Mouse (Mus musculus): ENCODE results near the gene 1600002K03Rik.

Gene 1600002K03Rik

DNA sequence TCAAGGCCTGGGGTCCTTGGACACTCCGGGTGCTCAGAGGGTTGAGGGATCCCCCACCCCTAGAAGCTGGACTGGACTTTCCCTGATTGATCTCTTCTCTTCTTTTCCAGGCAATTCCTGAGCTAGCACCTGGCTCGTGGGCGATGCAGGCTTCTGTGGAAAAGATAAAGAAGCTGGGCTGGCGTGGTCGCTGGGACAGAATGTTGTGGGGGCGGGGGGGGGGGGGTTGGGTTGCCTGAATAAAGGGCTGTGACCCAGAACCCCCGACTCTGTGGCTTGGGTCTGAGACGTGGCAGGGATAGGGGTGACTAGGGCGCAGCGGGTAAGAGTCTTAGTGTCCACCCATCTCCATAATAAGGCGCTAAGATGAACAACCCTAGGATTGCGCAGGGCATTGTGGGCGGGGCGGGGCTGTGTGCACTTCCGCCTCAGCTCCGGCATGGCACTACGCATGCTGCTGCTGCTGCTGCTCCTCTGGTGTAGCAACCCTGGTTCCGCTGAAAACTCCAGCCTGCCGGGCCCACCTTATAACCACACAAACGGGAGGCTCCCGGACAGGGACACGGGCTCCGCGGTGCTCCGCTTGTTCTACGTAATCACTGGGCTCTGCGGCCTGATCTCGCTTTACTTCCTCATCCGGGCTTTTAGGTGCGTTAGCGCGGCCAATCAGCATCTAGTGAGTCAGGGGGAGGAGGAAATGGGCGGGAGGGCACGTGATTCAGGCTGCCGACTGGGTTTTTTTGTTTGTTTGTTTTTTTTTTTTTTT lies at the start of gene 1600002K03Rik:
Gene 1600002K03Rik, plus strand, starts transcription at position 418 of the 766 bp plus-strand sequence.
- in situ Hi-C loops (cut with MboI), result no loop called here

DNA sequence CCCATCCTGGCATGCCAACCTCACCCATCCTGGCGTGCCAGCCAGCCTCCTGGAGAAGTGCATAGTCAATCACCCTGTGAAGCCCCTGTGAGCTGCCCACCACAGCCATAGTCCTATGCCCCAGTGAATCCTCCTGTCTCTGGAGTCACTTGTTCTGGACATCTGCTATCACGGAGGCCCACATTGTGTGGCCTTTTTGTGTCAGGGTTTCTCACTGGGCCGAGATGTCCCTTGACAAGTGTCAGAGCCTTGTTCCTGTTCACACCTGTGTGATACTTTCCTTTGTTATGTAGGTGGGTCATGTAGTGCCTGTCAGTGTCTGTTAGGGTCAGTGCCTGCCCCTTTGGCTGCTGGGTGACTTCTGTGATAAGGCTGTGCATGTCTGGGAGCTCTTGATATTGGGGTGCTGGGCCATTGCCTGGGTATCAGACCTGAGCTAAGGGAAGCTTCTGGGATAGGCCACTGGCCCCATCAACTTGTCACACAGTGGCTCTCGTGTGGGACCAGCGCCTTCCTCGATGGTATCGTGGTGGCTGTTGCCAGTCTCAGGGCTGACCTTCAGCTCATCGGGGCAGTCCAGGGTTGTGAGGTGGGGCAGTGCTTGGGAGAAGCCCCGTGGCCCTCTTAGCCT lies 48.7 kb upstream of the 1600002K03Rik start:
- in situ Hi-C loops (cut with MboI), result no loop called here

DNA sequence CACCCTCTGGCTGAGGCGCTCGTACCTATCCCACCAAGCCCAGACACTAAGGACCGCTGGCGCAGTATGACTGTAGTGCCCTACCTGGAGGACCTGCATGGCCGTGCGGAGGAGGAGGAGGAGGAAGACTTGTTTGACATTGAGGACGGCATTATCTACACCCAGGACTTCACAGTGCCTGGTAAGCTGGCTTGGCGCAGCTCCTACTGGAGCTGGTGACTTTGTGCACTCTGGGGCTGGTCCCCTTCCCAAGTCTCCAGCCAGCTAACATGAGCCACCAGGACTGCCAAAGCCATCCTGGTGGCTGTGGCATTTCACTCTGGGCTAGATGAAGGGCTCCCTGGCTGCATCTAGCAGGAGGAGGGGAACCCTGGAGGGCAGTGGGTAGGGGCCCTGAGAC lies 44.8 kb upstream of the 1600002K03Rik start:
- in situ Hi-C loops (cut with MboI), result no loop called here

DNA sequence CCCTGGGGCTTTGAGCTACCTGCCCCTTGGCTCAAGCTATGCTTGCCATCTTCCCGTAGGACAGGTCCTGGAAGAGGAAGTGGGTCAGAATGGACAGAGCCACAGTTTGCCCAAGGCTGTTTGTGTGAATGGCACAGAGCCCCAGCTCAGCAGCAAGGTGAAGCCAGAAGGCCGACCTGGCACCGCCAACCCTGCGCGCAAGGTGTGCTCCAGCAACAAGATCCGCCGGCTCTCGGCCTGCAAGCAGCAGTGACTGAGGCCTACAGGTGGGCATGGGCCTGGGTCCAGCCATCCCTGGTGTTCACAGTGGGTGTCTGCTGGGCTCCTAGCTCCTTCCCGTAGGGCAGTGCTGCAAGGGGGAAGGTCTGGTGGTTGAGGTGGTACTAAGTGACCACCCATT lies 42.9 kb upstream of the 1600002K03Rik start:
- in situ Hi-C loops (cut with MboI), result no loop called here

DNA sequence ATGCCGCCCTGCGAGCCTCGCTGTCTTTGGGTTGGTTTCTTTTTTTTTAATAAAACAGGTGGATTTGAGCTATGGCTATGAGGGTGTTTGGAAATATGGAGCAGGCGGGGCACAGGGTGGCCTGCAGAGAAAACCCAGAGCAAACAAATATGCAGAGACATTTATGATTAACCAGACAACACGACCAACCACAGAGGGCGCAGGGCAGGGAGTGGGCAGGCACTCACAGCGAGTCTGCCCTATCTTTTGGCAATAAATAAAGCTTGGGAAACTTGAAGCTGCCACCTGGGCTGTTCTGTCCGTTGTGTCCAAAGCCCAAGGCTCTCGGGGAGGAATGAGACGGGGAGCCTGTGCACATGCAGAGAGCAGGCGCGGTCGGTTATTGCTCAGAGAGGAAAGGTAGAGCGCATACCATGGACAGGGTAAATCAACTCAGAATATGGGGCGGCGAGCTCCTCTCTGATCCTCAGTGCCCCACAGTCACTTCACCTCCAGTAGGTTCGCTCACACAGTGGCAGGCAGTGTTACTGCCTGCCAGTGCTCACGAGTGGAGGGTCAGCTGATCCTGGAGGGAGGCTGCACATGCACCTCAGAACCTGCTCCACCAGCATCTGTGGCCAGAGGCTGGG lies 42.2 kb upstream of the 1600002K03Rik start:
- in situ Hi-C loops (cut with MboI), result no loop called here

DNA sequence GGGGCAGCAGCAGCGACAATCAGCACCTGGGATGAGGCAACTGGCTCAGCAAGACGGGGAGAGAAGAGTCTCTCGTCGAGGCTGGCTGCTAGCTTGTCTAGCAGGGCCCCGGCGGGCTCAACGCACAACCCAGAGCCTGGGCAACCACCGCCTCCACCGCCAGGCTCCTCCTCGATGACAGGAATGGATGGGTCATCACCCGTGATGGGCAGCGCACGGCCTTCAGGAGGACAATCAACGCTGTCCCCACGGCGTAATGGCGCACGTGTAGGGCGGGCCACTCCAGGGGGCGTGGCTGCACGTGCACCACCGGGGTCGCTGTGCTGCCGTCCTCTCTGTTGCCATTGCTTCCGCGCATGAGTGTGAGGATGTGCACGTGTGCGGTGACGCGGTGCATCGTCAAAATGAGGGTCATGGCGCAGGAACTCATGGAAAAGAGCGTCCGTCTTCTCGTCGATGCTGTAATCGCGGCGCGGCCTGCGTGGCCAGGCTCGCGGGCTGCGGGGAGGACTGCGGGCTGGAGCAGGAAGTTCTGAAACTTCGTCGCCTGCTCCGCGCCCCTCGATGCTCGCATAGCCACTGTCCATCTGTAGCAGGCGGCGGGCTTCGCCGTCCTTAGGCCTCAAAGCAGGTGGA lies 41.3 kb upstream of the 1600002K03Rik start:
- in situ Hi-C loops (cut with MboI), result no loop called here

DNA sequence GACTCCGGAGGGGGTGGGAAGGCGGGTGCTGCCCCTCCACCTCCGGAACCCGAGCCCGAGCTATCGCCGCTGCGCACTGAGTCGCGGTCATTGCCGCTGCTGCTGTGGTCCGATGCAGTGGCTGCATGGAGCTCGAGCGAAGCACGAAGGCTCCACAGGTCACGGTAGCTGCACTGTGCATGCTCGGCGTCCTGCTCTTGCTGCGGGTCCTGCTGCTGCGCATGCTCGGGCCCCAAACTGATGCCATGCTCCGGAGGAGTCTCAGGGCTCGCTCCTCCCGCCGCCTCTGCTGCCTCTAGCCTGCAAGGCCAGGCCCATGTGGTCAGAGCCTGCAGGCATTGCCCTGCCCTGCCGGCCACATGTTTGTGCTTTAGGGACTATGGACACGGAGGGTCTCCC lies 40.8 kb upstream of the 1600002K03Rik start:
- in situ Hi-C loops (cut with MboI), result no loop called here

DNA sequence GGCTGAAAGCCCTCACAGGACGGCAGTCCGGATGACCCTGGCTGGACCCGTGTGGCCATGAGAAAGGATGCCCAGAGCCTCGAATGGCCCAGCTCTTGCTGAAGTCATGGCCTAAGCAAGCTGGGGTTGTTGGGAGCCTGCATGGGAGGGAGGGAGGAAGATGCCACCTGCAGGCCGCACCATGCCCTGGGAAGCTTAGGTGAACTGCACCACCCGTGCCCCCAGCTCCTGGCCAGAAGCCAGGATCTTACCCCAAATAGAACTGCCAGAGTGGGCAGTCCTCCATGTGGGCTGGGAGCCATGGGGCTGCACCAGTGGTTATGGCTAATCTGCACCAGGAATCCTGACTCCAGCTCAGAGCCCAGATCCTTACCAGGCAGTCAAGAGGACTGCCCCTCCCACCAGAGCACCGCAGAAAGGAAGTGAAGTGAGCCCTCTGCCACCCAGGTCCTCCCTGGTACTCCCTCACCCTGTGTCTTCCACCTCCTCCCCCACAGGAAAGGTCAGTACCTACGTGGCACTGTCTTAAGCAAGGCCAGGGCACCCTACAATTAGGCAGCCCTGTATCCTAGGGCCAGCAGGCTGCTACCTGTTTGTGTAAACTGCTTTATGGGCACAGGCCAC lies 39.4 kb upstream of the 1600002K03Rik start:
- in situ Hi-C loops (cut with MboI), result no loop called here

DNA sequence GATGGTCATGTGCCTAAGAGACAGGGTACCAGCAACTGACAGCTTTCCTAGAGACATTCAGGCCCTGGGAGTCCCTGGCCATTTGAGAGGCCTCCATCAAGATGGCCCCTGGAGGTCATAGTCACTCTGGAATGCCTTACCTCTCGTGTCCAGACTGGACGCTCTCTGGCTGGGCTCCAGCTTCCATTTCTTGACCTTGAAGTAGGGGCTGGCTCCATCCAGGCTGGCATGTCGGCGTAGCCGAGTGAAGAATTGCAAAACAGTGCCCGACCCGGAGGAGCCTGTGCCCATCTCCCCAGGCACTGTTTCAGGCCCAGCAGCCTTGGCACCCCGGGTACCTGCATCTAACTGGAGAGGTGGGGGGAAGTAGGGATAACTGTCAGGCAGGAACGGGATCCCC lies 38.3 kb upstream of the 1600002K03Rik start:
- in situ Hi-C loops (cut with MboI), result no loop called here

DNA sequence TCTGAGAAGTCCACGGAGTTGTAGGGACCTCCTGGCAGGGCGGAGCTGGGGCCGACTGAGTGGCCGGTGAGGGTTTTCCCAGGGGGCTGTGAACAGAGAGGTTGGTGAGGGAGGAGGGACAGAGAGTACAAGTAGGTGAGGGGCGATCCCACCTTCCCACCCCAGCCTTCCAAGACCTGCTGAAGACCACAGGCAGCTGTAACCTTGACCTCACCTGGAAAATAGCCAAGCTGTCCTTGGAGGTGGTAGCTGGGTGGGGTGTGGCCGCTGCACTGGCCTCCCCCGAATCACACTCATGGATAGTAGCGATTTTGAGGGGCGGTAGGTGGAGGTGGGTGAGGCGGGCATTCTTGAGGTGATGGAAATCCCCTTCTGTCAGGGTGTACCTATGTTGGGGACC lies 37.6 kb upstream of the 1600002K03Rik start:
- in situ Hi-C loops (cut with MboI), result no loop called here

DNA sequence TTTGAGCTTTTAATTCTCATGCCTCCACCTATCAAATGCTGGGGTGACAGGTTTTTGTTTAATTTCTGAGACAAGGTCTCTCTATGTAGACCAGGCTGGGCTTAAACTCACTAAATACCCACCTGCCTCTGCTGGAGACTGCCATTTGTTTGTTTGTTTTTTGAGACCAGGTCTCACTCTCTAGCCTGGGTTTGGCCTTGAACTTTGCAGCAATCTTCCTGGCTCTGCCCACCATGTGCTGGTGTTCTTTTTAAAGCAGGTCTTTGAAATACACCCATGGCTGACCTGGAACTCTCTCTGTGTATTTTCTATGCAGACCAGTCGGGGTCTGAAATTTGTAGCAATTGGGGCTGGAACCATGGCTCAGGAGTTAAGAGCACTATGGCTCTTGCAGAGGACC lies 37.1 kb upstream of the 1600002K03Rik start:
- in situ Hi-C loops (cut with MboI), result no loop called here

DNA sequence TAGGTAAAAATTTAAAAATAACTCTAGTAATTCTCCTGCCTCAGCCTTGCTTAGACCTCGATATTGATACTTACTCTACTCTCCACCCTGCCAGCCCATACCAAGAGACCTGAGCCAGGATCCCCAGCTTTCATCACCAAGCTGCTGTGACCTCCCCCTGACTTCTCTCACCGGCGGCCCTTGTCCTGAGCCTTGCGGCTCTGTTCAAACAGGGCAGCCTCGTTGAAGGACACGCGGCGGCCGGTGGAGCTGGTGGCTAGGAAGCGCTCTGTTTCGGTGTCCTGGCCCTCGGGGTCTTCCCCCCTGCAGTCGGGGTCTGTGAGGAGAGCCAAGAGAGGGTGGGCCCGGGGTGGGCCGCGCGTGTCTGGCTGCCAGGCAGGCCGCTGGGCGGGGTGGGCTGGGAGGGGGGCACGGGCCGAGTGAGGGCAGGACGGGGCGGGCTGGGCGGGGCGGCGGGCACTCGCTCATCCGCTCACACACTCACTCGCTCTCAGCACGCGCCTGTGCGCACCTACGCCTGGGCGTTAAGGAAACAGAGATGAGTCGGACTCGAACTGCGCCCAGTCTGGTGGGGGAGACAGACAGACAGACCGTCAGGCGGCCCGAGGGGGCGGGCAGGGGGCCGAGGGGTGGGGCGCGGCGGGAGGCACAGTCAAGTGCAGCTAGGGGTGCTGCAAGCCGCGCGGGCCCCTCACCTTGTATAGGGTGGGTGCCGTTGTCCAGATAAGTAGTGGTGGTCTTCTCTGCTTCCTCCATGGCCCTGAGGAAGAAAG lies 36.4 kb upstream of the 1600002K03Rik start:
- in situ Hi-C loops (cut with MboI), result no loop called here

DNA sequence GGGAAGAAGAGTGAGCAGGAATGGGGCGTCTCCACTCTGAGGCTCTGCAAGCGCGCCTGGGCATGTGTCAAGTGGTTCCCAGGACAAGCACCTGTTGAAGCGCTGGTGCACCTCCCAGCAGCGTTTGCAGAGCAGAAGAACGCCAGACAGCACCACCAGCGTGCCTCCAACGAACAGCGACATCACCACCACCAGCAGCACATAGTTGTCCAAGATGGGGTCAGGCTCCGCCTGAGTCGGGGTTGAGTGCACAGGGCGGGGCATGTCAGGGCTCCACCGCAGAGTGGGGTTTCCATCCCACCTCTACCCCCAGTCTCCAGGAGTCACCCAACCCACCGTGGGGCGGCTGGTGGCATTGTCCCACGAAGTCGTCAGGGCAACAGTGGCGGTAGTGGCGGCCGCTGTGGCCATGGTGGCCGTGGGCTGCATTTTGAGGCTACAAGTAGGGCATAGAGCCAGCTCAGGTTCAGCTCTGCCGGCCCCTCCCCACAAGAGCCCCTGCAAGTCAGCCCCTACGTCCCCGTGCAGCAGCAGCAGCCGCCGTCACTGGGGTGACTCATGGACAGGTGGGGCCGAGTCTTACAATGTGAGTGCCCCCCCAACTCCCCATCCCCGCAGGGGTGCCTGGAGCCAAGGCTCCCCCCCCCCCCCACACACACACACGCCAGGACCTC lies 35.7 kb upstream of the 1600002K03Rik start:
- in situ Hi-C loops (cut with MboI), result no loop called here

DNA sequence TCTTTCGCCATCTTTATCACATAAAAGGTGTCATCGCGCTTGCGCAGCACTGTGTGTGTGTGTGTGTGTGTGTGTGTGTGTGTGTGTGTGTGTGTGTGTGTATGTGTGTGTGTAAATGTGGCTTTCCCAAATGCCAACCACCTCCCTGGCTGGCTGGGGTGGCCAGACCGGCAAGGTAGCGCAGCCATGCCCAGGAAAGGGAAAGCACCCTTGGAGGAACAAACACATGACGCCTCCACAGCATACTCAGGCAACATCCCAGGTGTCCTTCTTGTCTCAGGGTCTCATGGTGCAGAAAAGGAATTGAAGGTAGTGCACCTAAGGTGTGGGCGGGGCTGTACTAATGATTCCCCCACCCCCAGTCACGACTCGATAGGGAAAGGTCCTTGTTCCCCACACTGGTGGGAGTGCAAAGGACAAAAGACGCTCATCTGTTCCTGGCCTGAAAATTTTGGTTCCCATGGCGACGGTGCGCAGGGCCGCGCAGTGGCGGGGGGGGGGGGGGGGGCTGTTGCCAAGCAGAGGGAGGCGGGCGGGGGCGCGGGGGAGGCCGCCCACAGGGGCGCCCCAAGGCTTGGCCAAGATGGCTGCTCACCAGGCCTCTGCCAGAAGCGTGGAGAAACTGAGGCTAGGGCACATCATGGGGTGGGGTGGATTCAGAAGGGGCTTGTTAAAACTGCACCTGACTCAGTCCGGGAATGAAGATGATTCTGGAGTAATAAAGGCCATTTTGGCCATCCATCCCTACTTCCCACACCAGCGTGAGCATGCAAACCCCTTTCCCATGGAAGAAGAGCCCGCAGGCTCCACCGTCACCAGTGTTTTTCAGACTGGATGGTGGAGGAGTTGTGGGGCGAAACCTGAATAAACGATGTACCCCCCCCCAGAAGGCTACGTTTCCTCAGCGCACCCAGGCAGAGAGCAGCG lies 34.9 kb upstream of the 1600002K03Rik start:
- in situ Hi-C loops (cut with MboI), result no loop called here

DNA sequence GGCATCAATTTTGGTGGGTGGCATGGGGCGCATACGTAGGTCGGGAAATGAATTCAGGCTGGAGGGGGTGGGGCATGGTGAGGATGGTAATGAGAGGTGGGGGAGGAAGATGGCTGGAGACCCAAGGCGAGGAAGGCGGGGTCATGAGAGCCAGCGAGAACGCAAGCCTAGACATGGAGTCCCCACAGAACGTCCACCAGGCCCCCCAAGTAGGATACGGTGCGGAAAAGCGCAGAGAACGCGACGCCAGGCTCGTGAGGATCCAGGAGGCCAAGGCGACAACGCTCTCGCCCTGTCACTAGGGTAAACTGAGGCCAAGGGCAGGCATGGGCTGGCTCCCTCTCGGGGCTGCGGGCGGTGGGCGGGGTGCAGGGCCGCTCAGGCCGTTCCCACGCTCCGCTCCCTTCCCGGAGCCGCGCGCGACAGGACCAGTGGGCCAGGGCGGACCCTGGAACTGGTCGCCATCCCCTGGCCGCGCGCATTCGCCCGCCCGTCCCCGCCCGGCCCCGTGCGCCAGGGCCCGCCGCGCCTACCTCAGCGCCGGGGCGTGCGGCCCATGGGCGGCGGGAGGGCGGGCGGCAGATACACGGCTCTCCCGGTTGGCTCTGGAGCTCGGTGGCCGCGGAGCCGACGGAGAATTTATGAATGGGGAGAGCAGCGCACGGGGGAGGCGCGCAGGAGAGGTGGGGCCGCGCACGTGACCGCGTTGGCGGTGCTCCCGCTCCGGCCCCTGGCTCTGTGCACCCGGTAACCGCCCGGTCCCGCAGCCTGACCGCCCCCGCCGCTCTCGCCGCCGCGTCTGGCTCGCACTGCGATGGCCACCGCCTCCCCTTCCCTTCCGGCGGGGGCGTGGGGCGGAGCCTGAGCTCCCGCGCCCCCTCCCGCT lies 33.9 kb upstream of the 1600002K03Rik start, which contains the start of gene Atp5d:
Gene Atp5d, plus strand, starts transcription at position 80 of the 886 bp plus-strand sequence.
- in situ Hi-C loops (cut with MboI), result no loop called here

DNA sequence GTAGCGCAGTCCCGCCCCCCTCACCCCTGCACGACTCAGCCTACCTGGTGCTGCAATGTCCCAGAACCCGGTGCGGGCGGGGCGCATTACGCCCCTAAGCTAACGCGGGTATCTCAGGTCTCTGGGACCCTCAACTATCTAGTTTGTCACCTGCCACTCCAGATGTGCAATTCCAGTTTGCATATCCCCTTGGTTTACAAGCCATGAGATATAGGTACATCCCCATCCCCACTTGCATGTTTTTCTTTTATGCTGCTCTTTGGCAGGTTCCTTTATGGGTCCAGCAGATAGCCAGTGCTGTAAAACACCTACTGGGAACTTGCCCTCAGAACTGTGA lies 33.3 kb upstream of the 1600002K03Rik start:
- in situ Hi-C loops (cut with MboI), result no loop called here

DNA sequence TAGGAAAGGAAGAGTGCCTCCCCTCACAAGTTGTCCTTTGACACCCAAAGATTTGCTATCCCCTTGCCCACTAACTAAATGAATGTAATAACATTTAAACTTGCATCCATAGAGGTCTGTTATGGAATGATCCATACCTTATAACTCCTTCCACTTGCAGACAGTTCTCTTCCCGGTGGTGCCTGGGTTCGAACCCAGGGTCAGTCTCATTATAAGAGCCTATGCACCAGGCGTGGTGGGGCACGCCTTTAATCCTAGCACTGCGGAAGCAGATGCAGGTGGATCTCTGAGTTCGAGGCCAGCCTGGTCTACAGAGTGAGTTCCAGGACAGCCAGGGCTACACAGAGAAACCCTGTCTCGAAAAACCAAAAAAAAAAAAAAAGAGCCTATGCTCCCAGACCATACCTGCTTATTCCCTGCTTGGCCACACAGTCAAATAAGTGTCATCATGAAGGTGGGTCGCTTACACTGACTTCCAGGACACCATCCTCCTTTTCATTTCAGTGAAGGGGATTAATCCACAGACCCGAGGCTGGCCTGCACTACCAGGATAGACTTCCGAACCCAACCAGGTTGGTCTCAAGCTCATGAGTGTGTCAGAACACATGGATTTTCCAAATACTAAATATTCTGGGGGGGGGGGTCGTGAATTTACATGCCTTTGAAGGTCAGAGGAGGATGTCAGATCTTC lies 32.6 kb upstream of the 1600002K03Rik start:
- in situ Hi-C loops (cut with MboI), result no loop called here

DNA sequence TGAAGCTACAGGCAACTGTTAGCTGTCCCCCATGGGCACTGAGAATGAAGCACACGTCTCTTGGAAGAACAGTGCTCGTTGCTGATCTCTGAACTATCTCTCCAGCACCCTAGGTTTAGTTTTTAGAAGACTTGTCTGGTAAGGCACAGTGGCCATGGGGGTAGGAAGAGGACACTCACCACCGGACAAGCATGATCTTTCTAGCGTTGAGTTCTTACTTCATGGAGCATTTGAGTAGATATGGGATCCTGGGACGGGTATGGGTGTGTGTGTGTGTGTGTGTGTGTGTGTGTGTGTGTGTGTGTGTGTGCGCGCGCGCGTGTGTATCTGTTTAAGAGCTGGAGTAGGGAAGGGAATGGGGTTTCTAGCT lies 32.1 kb upstream of the 1600002K03Rik start, which contains the start of gene Cbarp:
Gene Cbarp, minus strand, starts transcription at position 170 of the 370 bp plus-strand sequence.
- in situ Hi-C loops (cut with MboI), result no loop called here
